Mouse (Mus musculus) embryo, embryonic 9.5 days (tissue): Measurements from ENCODE around the gene Olfr464.

Experiments
- DNase-seq: peaks from one replicate; pipeline ENCODE4 v3.0.0-alpha.2; 2017; ENCODE audit errors: extremely low spot score

Gene Olfr464

DNA sequence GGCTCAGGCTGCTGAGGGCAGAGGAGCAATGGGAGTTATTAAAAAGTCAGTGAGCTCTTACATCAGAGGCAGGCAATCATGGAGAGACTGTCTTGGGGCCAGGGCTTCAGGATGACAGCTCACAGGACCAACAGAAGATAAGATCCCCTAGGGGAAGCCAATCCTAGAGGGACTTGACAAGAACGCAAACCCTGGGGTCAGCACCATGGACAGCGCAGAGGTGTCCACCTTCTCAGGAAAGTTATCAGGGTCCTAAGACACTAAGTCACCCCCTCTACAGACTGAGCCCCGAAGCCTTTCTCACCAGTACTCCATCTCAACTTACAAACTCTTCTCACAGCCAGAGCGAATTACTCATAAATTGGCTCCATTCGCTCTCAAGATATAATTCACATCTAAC, at the start of gene Olfr464:
TSS of gene Olfr464 (minus strand) at position 2 of the 400 bp plus-strand sequence.
- peak; percentile 49 for DNase-seq

GRCm38 (mm10) chr11:87968356-87969122, 47.8 kb upstream of the Olfr464 start:
- DNase-seq = no peak

DNA sequence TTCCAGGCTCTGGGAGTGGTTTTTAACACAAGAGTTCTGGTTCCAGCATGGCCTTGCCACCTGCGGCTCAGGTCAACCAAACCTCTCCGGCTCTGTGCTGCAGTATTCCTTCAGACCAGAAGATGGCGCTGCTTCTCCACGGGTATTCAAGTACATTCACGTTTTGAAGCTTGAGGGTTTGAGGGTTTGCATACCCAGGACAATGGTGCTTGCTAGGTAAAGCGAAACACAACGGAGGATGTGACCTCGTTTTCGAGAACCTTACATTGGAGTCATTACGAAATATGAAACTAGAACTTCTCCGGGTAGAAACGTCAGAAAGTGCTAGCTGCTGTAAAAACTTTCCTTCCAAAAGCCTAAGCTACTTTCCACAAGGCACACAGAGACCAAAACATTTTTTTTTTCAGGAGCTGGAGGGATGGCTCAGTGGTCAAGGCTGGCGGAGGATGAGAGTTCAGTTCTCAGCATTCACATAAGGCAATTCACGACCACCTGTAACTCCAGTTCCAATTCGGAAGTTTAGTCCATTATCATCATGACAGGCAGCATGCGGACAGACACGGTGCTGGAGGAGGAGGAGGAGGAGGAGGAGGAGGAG, 47.0 kb upstream of the Olfr464 start:
- peak; percentile 88 for DNase-seq

DNA sequence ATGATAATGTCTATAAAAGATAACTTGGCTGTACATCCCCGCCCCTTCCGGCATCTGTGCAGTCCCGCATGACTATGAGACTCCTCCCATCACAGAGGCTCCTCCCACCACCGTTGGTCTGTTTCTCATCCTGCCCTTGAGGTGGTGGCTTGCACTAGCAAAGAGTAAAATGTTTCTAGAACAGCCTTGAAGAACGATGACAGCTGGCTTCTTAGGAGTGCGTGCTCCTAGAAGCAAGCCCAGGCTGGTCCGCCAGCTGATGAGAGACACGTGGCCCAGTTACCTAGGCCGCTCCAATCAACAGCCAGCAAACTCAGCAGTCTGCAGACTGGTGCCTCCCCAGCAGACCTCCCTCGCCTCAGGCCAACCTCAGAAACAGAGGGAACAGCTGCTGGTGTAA, 45.4 kb upstream of the Olfr464 start:
- no peak for DNase-seq

DNA sequence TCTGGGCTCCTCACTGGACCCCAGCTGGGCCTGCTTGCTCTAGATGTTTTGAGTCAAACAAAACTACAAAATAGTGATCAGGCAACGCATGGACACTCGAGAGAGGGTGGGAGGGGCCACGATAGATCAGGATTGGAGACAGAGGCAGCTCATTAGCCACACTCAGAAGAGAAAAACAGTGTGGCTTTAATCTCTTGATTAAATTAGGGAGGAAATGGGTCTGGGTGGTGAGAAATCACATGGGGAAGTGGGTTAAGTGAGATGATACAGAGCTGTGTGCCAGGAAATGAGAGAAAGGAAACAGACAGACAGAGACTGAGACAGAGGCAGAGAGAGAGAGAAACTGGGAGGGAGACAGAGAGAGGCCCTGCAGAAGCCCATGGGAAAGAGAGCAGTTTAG, 44.5 kb upstream of the Olfr464 start:
- DNase-seq = no peak

- DNase-seq = peak; percentile 37
Measured at GRCm38 (mm10) chr11:87957066-87957465, 36.3 kb upstream of the Olfr464 start.

- DNase-seq = no peak
Measured at GRCm38 (mm10) chr11:87955144-87955543, 34.4 kb upstream of the Olfr464 start.

DNA sequence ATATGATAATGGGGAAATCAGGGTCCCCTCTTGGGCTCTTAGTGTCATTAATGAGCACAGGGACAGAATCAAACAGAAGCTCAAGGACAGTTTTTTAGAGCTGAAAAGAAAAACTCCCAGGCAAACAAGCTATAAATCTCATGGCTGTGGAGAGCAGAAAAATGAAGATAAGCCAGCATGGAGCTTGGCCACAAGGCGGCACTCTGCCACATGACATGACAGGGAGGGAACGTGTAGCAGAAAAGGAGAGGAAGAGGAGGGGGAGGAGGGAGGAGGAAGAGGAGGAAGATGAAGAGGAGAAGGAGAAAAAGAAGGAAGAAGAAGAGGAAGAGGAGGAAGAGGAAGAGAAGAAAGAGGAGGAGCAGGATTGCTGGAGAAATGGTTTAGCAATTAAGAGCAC, 29.2 kb upstream of the Olfr464 start:
- DNase-seq = peak; percentile 20

GRCm38 (mm10) chr11:87935467-87935866, 14.7 kb upstream of the Olfr464 start:
- DNase-seq = no peak

DNA sequence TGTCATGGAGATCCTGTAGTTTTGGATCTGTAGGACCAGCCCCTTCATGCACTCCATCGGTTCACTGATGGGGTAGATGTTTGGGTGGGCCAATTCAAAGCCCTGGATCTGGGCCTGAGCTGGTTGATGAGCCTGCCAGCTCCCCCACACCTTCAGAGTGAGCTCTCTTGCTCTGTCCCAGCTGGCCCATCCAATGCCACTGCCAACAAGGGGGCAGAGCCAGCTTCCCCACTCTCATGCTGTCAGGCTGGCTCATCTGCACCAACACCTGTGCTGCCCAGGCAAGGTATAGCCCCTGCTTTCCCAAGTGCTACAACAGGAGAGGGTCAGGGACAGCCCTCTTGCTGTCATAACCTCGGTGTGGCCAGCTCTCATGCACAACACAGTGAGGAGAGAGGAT, 13.0 kb upstream of the Olfr464 start:
- no peak for DNase-seq

- no peak for DNase-seq
Measured at GRCm38 (mm10) chr11:87930348-87930747, 9.6 kb upstream of the Olfr464 start.

GRCm38 (mm10) chr11:87920301-87920700, 466 bp downstream of the Olfr464 start:
- DNase-seq = no peak

GRCm38 (mm10) chr11:87916005-87916404, 4.8 kb downstream of the Olfr464 start:
- no peak for DNase-seq

DNA sequence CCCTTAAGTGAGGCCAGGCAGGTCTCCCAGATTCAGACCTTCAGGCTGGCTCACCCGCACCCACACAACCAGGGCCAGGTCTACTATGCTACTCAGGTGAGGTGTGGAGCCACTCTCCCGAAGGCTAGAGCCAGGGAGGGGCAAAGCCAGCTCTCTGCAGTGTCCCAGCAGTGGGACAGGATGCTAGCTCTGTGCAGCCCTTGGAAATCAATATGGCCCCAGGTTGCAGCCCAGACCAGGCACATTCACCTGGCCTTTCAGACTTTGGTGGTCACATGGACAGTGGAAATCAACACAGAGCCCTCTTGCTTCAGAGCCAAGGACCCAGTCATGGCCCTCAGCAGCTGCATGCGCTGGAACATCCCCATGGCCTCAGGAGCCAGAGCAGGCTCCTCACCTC, 16.4 kb downstream of the Olfr464 start:
- no peak for DNase-seq

- no peak for DNase-seq
Measured at GRCm38 (mm10) chr11:87897287-87897686, 23.5 kb downstream of the Olfr464 start, which contains the start of gene Olfr463. Gene Olfr463 (minus strand): TSS chr11:87897387.

GRCm38 (mm10) chr11:87892168-87892567, 28.6 kb downstream of the Olfr464 start, which contains the start of gene Olfr462:
Gene Olfr462 (minus strand): TSS chr11:87892268.
- no peak for DNase-seq

DNA sequence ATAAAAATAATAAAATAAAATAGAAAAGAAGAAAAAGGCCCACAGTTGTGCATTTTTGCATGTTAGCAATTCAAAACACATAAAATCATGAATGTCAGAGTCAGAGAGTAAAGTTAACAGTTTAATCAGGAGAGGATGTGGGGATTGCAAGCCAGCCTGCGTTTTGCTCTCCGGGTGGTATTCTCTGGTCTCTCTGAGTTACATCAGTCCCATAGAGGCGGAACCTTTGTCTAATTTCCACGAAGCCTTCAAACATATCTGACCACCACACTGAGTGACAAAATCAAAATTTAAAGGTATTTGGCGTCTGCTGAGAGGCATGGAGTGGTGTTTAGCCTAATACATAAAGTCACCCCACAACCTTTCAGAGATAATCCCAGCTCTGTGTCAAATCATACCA, 35.9 kb downstream of the Olfr464 start:
- no peak for DNase-seq

DNA sequence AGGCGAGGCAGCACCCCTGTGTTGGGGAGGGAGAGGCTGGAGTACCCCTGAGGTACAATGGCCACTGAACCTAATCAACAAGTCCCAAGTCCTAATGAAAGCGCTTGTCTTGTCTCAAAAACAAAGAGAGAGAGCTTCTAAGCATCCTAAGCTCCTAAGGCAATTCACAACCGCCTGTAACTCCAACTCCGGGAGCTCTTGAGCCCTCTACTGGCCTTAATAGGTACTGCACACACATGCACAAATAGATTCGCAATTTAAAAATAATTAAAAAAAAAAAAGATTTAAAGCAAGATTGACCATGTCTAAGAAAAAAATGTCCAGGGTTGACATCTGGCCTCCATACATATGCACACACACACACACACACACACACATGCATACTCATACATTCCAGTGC, 37.3 kb downstream of the Olfr464 start:
- DNase-seq = peak; percentile 20

GRCm38 (mm10) chr11:87881714-87882113, 39.1 kb downstream of the Olfr464 start:
- no peak for DNase-seq

DNA sequence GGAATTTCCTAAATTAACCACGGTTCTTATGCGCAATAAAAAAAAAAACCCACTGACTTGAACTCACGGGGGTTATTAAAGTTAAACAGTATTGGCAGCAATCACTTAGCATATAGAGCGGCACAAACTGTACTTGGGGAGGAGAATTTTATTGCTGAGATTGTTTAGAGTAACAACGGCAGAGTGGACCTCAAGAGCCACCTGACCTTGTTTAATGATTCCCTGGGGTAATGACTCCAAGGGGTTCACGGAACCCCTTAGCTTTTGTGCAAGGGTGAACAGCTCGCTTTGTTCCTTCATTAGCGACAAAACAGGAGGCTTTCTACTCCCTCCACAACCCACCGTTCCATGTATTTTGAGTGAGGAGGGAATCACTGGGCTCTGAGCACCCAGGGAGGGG, 40.9 kb downstream of the Olfr464 start:
- DNase-seq = no peak

DNA sequence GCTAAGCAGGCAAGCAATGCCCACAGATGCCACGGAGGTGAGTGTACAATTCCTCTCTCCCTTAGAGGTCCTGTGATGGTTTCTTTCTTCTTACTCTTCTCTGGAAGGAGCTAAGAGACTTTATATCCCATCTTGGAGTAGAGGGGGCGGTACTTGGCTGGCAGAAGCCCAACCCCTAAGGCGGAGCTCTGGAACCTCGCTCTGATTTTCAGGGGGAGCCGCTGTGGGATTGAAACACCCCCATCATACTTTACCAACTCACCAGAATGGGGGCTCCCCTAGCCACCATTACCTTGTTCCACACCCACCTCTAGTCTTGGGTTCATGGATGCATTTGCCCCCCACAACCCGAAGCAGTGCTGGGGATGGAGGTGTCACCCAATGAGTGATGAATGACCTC, 45.3 kb downstream of the Olfr464 start, which contains the start of gene Epx:
TSS of gene Epx (minus strand) at position 101 of the 400 bp plus-strand sequence.
- no peak for DNase-seq

- DNase-seq = no peak
Measured at GRCm38 (mm10) chr11:87871766-87872165, 49.0 kb downstream of the Olfr464 start.

DNA sequence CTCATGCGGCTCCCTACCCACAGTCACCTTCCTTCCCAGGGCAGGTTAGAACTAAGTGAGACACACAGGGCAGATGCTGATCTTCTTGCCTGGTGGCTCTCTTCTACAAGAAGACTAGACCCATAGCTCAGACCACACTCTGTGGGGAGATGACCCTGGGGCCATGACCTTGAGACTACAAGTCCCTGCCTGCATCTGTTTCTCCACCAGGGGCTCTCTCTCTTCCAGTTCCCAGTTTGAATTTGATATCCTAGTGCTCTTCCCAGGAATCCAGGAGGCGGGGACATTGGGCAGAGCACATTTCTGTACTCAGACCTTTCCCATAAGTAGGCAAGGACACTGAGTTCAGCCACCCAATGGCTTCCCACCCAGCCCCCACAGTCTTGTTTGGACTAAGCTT, 50.7 kb downstream of the Olfr464 start:
- DNase-seq = no peak
